Mouse (Mus musculus) megakaryocyte, embryonic 14.5 days (primary cell): Measurements from ENCODE around the gene Aamdc. TPM values are rescaled to one million over a fixed set of nuclear protein-coding genes. Genes with fewer than 3 reads are reported as not detected.

ENCODE experiments used
- H3K27me3 ChIP-seq: replicated peaks from 2 replicates; pipeline ENCODE3; 2012; ENCODE audit warnings: inconsistent platforms
- H3K36me3 ChIP-seq: replicated peaks from 2 replicates; pipeline ENCODE3; 2012; ENCODE audit warnings: low read length, inconsistent platforms, mixed read lengths
- H3K4me1 ChIP-seq: 2 replicates; pipeline ENCODE4 v1.6.1; 2012; ENCODE audit warnings: inconsistent platforms
- H3K4me3 ChIP-seq: replicated peaks from 2 replicates; pipeline ENCODE3; 2012; ENCODE audit warnings: moderate library complexity, mild to moderate bottlenecking, inconsistent platforms
- H3K9me3 ChIP-seq: 2 replicates; pipeline ENCODE4 v1.6.1; 2012; ENCODE audit warnings: inconsistent platforms
- FLI1 ChIP-seq: IDR thresholded peaks from 2 replicates; pipeline ENCODE4 v1.6.1; 2012; ENCODE audit warnings: low read length, inconsistent platforms, mixed read lengths
- GATA1 ChIP-seq: IDR thresholded peaks from 3 replicates; pipeline ENCODE4 v1.6.1; 2012; ENCODE audit warnings: mixed read lengths, low read length, inconsistent platforms, borderline replicate concordance
- polyA plus RNA-seq: library from polyadenylated mRNA; stranded (reverse); fragments of >175 nt; gene quantifications from 2 replicates; pipeline ENCODE4 v1.2.3, GENCODE M21; 2012; ENCODE audit warnings: low replicate concordance; ENCODE audit not compliant: insufficient read depth

Aamdc gene
- 6.3 TPM in 1 of 2 replicates, not detected in the other for polyA plus RNA-seq

- H3K36me3 ChIP-seq: peaks cover 22% of the 10 kb centered on the region
- H3K9me3 ChIP-seq: peaks cover 3% of the 10 kb centered on the region
- no peak for TF ChIP-seq GATA1
- no peaks in the 10 kb centered on the region for H3K27me3 ChIP-seq
- H3K4me3 ChIP-seq: peak within 1 kb of the TSS; percentile 97
- peaks cover 28% of the 10 kb centered on the region for H3K4me1 ChIP-seq
These were observed at the start of gene Aamdc, which contains the start of gene Rsf1 for GRCm38 (mm10) chr7:97579067-97579975. Gene Aamdc (minus strand): TSS chr7:97579497. Gene Rsf1 (plus strand): TSS chr7:97579889.

GRCm38 (mm10) chr7:97623402-97623801 lies 44.1 kb upstream of the Aamdc start:
- TF ChIP-seq FLI1: no peak
- TF ChIP-seq GATA1: no peak
- H3K27me3 ChIP-seq: no peaks in the 10 kb centered on the region
- H3K4me3 ChIP-seq: no peak overlapping the region
- H3K4me1 ChIP-seq: peaks cover 62% of the 10 kb centered on the region
- no peaks in the 10 kb centered on the region for H3K9me3 ChIP-seq
- peaks cover 38% of the 10 kb centered on the region for H3K36me3 ChIP-seq

- no peaks in the 10 kb centered on the region for H3K27me3 ChIP-seq
- no peak overlapping the region for H3K4me3 ChIP-seq
- peaks cover 58% of the 10 kb centered on the region for H3K4me1 ChIP-seq
- H3K36me3 ChIP-seq: peaks cover 41% of the 10 kb centered on the region
- TF ChIP-seq GATA1: no peak
- no peak for TF ChIP-seq FLI1
- no peaks in the 10 kb centered on the region for H3K9me3 ChIP-seq
These were observed 43.4 kb upstream of the Aamdc start for GRCm38 (mm10) chr7:97622676-97623075.

- Histone ChIP-seq H3K4me1 (peaks cover 49% of the 10 kb centered on the region), H3K27me3 (no peaks in the 10 kb centered on the region), H3K36me3 (peaks cover 51% of the 10 kb centered on the region), H3K9me3 (no peaks in the 10 kb centered on the region), H3K4me3 (no peak overlapping the region)
- no peak for TF ChIP-seq FLI1
- no peak for TF ChIP-seq GATA1
These were observed 42.0 kb upstream of the Aamdc start for GRCm38 (mm10) chr7:97621346-97621745.

- Histone ChIP-seq H3K4me3 (no peak overlapping the region), H3K36me3 (peaks cover 28% of the 10 kb centered on the region), H3K4me1 (peaks cover 35% of the 10 kb centered on the region), H3K9me3 (no peaks in the 10 kb centered on the region), H3K27me3 (no peaks in the 10 kb centered on the region)
- TF ChIP-seq GATA1 (no peak), FLI1 (no peak)
These were observed 19.3 kb upstream of the Aamdc start for GRCm38 (mm10) chr7:97598548-97598947.

- H3K9me3 ChIP-seq: no peaks in the 10 kb centered on the region
- no peak for TF ChIP-seq GATA1
- TF ChIP-seq FLI1: no peak
- peaks cover 57% of the 10 kb centered on the region for H3K4me1 ChIP-seq
- no peaks in the 10 kb centered on the region for H3K27me3 ChIP-seq
- no peak overlapping the region for H3K4me3 ChIP-seq
- peaks cover 43% of the 10 kb centered on the region for H3K36me3 ChIP-seq
These were observed 14.2 kb upstream of the Aamdc start for GRCm38 (mm10) chr7:97593535-97593934.

- no peaks in the 10 kb centered on the region for H3K9me3 ChIP-seq
- TF ChIP-seq GATA1: no peak
- no peak for TF ChIP-seq FLI1
- H3K4me1 ChIP-seq: peaks cover 54% of the 10 kb centered on the region
- peaks cover 43% of the 10 kb centered on the region for H3K36me3 ChIP-seq
- H3K4me3 ChIP-seq: no peak overlapping the region
- no peaks in the 10 kb centered on the region for H3K27me3 ChIP-seq
These were observed 13.1 kb upstream of the Aamdc start for GRCm38 (mm10) chr7:97592396-97592795.

GRCm38 (mm10) chr7:97591336-97591735 lies 12.0 kb upstream of the Aamdc start:
- Histone ChIP-seq H3K27me3 (no peaks in the 10 kb centered on the region), H3K4me3 (no peak overlapping the region), H3K36me3 (peaks cover 43% of the 10 kb centered on the region), H3K4me1 (peaks cover 50% of the 10 kb centered on the region), H3K9me3 (no peaks in the 10 kb centered on the region)
- TF ChIP-seq FLI1: no peak
- no peak for TF ChIP-seq GATA1

GRCm38 (mm10) chr7:97590488-97590887 lies 11.2 kb upstream of the Aamdc start:
- no peaks in the 10 kb centered on the region for H3K27me3 ChIP-seq
- H3K9me3 ChIP-seq: no peaks in the 10 kb centered on the region
- H3K4me3 ChIP-seq: no peak overlapping the region
- H3K36me3 ChIP-seq: peaks cover 41% of the 10 kb centered on the region
- TF ChIP-seq GATA1 (no peak), FLI1 (no peak)
- peaks cover 58% of the 10 kb centered on the region for H3K4me1 ChIP-seq

GRCm38 (mm10) chr7:97588506-97588905 lies 9.2 kb upstream of the Aamdc start:
- Histone ChIP-seq H3K4me3 (no peak overlapping the region), H3K36me3 (peaks cover 35% of the 10 kb centered on the region), H3K4me1 (peaks cover 77% of the 10 kb centered on the region), H3K9me3 (no peaks in the 10 kb centered on the region), H3K27me3 (no peaks in the 10 kb centered on the region)
- no peak for TF ChIP-seq FLI1
- no peak for TF ChIP-seq GATA1

- Histone ChIP-seq H3K27me3 (no peaks in the 10 kb centered on the region), H3K4me3 (peak overlapping the region; percentile 97), H3K4me1 (peaks cover 43% of the 10 kb centered on the region), H3K9me3 (peaks cover 3% of the 10 kb centered on the region), H3K36me3 (peaks cover 11% of the 10 kb centered on the region)
- TF ChIP-seq GATA1: no peak
- TF ChIP-seq FLI1: no peak
These were observed 1.5 kb upstream of the Aamdc start for GRCm38 (mm10) chr7:97580843-97581214.
